Mouse (Mus musculus) hindbrain, postnatal 0 days (tissue): ENCODE measurements around the gene Dram1. TPM values are rescaled to one million over a fixed set of nuclear protein-coding genes. Genes with fewer than 3 reads are reported as not detected.

Experiments
- ATAC-seq: fragments of 200-750 bp; cut with Nextera tagmentation; 2 replicates; pipeline ENCODE4 v1.8.0; 2017; ENCODE audit warnings: mild to moderate bottlenecking, moderate TSS enrichment, moderate library complexity
- DNase-seq: peaks from one replicate; pipeline ENCODE4 v3.0.0-alpha.2; 2015; ENCODE audit warnings: low spot score
- H3K27ac ChIP-seq: fragments of 300-500 bp; sonication (generic); 2 replicates; pipeline ENCODE4 v1.5.1; 2014; ENCODE audit warnings: mild to moderate bottlenecking
- H3K27me3 ChIP-seq: fragments of 300-500 bp; sonication (generic); 2 replicates; pipeline ENCODE4 v1.6.1; 2014; ENCODE audit warnings: low read length, mixed read lengths; ENCODE audit not compliant: insufficient read depth
- H3K36me3 ChIP-seq: fragments of 300-500 bp; sonication (generic); 2 replicates; pipeline ENCODE4 v1.6.1; 2014; ENCODE audit warnings: low read length, mixed read lengths; ENCODE audit not compliant: insufficient read depth
- H3K4me1 ChIP-seq: fragments of 300-500 bp; sonication (generic); 2 replicates; pipeline ENCODE4 v1.6.1; 2014; ENCODE audit warnings: antibody characterized with exemption, low read length, mixed read lengths; ENCODE audit not compliant: insufficient read depth
- H3K4me2 ChIP-seq: fragments of 300-500 bp; sonication (generic); 2 replicates; pipeline ENCODE4 v1.6.1; 2014; ENCODE audit warnings: low read depth, mild to moderate bottlenecking, low read length, moderate library complexity, mixed read lengths
- H3K4me3 ChIP-seq: fragments of 300-500 bp; sonication (generic); 2 replicates; pipeline ENCODE4 v1.5.1; 2014; ENCODE audit warnings: low read length
- H3K9ac ChIP-seq: fragments of 300-500 bp; sonication (generic); replicated peaks from 2 replicates; pipeline ENCODE4 v1.6.1; 2014; ENCODE audit warnings: mild to moderate bottlenecking, low read length, moderate library complexity, mixed read lengths
- H3K9me3 ChIP-seq: fragments of 300-500 bp; sonication (generic); 2 replicates; pipeline ENCODE4 v1.6.1; 2016; ENCODE audit warnings: low read length, mixed read lengths
- CTCF ChIP-seq: IDR thresholded peaks from 2 replicates; pipeline ENCODE4 v1.5.1; 2016; ENCODE audit warnings: antibody characterized with exemption, control low read depth, low read depth
- WGBS: fragments of 180-500 bp; shearing (Covaris S2); extraction: QIAGEN DNeasy Blood & Tissue Kit; methylation state at CpG from one replicate; pipeline ENCODE4 v1.1.7; 2014; 5-methylcytosine and 5-hydroxymethylcytosine counted together
- polyA plus RNA-seq: library from polyadenylated mRNA; unstranded; fragments of >200 nt; fragmentation: Nextera tagmentation; extraction: Ambion mirVana; gene quantifications from 2 replicates; pipeline ENCODE4 v1.2.1, GENCODE M21; 2015
- total RNA-seq: library from RNA; depleted of rRNA; stranded (reverse); fragments of >200 nt; gene quantifications from 2 replicates; pipeline ENCODE4 v1.2.3, GENCODE M21; 2014

Gene Dram1
- total and polyA plus RNA-seq, 2 experiments from 2014 or later = 0.42 to 0.51 TPM

GRCm38 (mm10) chr10:88303079-88303478 lies 75.8 kb downstream of the Dram1 start:
- ATAC-seq = no peak
- 80% methylated on average over 11 of the region's 11 CpGs for WGBS
- Histone ChIP-seq H3K9ac (no peak overlapping the region), H3K36me3 (no peaks in the 10 kb centered on the region), H3K9me3 (no peaks in the 10 kb centered on the region), H3K27ac (no peak overlapping the region), H3K4me3 (no peak overlapping the region), H3K4me1 (no peaks in the 10 kb centered on the region), H3K4me2 (no peak overlapping the region), H3K27me3 (no peaks in the 10 kb centered on the region)
- no peak for DNase-seq
- TF ChIP-seq CTCF = no peak

- TF ChIP-seq CTCF = no peak
- no peaks in the 10 kb centered on the region for H3K9me3 ChIP-seq
- H3K4me1 ChIP-seq = no peaks in the 10 kb centered on the region
- no peaks in the 10 kb centered on the region for H3K27me3 ChIP-seq
- DNase-seq (no peak), ATAC-seq (no peak)
- no peak overlapping the region for H3K27ac ChIP-seq
- whole genome bisulfite sequencing = 74% methylated on average over 6 of the region's 6 CpGs
- no peak overlapping the region for H3K9ac ChIP-seq
- H3K4me3 ChIP-seq = no peak overlapping the region
- no peak overlapping the region for H3K4me2 ChIP-seq
- no peaks in the 10 kb centered on the region for H3K36me3 ChIP-seq
Measured at GRCm38 (mm10) chr10:88301802-88302470, 76.9 kb downstream of the Dram1 start.

- TF ChIP-seq CTCF = no peak
- Histone ChIP-seq H3K36me3 (no peaks in the 10 kb centered on the region), H3K27ac (no peak overlapping the region), H3K27me3 (no peaks in the 10 kb centered on the region), H3K9me3 (no peaks in the 10 kb centered on the region), H3K4me1 (no peaks in the 10 kb centered on the region), H3K4me2 (no peak overlapping the region), H3K4me3 (no peak overlapping the region), H3K9ac (no peak overlapping the region)
- ATAC-seq (no peak), DNase-seq (no peak)
- WGBS = 65% methylated on average over 10 of the region's 10 CpGs
Measured at GRCm38 (mm10) chr10:88296991-88297390, 81.9 kb downstream of the Dram1 start.

- no peak overlapping the region for H3K27ac ChIP-seq
- no peak overlapping the region for H3K4me2 ChIP-seq
- no peak for TF ChIP-seq CTCF
- no peaks in the 10 kb centered on the region for H3K4me1 ChIP-seq
- no peaks in the 10 kb centered on the region for H3K27me3 ChIP-seq
- no peak overlapping the region for H3K9ac ChIP-seq
- DNase-seq = no peak
- no peaks in the 10 kb centered on the region for H3K9me3 ChIP-seq
- H3K36me3 ChIP-seq = no peaks in the 10 kb centered on the region
- no peak for ATAC-seq
- WGBS = 88% methylated on average over 6 of the region's 6 CpGs
- H3K4me3 ChIP-seq = no peak overlapping the region
Measured at GRCm38 (mm10) chr10:88295091-88295490, 83.8 kb downstream of the Dram1 start.

GRCm38 (mm10) chr10:88288061-88288460 lies 90.8 kb downstream of the Dram1 start:
- ATAC-seq = no peak
- Histone ChIP-seq H3K27ac (no peak overlapping the region), H3K9ac (no peak overlapping the region), H3K4me2 (no peak overlapping the region), H3K4me3 (no peak overlapping the region), H3K4me1 (no peaks in the 10 kb centered on the region), H3K9me3 (no peaks in the 10 kb centered on the region), H3K27me3 (no peaks in the 10 kb centered on the region), H3K36me3 (no peaks in the 10 kb centered on the region)
- no peak for TF ChIP-seq CTCF
- no peak for DNase-seq
- WGBS = 85% methylated on average over 10 of the region's 10 CpGs

- Histone ChIP-seq H3K36me3 (no peaks in the 10 kb centered on the region), H3K27ac (no peak overlapping the region), H3K27me3 (no peaks in the 10 kb centered on the region), H3K9ac (no peak overlapping the region), H3K4me3 (no peak overlapping the region), H3K9me3 (no peaks in the 10 kb centered on the region), H3K4me1 (no peaks in the 10 kb centered on the region), H3K4me2 (no peak overlapping the region)
- ATAC-seq (no peak), DNase-seq (no peak)
- WGBS = 82% methylated on average over 8 of the region's 8 CpGs
- no peak for TF ChIP-seq CTCF
Measured at GRCm38 (mm10) chr10:88287261-88287660, 91.6 kb downstream of the Dram1 start.

GRCm38 (mm10) chr10:88284343-88284990 lies 94.4 kb downstream of the Dram1 start:
- Histone ChIP-seq H3K9me3 (no peaks in the 10 kb centered on the region), H3K4me3 (no peak overlapping the region), H3K27ac (no peak overlapping the region), H3K9ac (no peak overlapping the region), H3K4me1 (no peaks in the 10 kb centered on the region), H3K4me2 (no peak overlapping the region), H3K27me3 (no peaks in the 10 kb centered on the region), H3K36me3 (no peaks in the 10 kb centered on the region)
- no peak for ATAC-seq
- no peak for TF ChIP-seq CTCF
- 92% methylated on average over 4 of the region's 4 CpGs for WGBS
- DNase-seq = no peak
